Mouse (Mus musculus): Measurements from ENCODE around the gene Lix1l.

GRCm38 (mm10) chr3:96647365-96647764 lies 46.4 kb downstream of the Lix1l start:
- TF ChIP-seq ZC3H11A (IDR thresholded peaks at IDR 0.05; ENCODE audit: borderline replicate concordance, low read depth, low read length) (no peak), HCFC1 (IDR thresholded peaks at IDR 0.05; ENCODE audit: borderline replicate concordance, insufficient read depth, low read length) (no peak)

Data from ES-E14 (cell line).